In genomic region chr5:30108233-30108632, GRCm38 (mm10) we compare ENCODE assay signal across 16 mouse cellular contexts. TPM values are rescaled to one million over a fixed set of nuclear protein-coding genes. Genes with fewer than 3 reads are reported as not detected.
DNase-seq lines count a peak whose midpoint lies in the region; ATAC-seq lines count a peak whose summit lies in the region.
"Had no signal": no experiment of that assay in that cellular context is flagged by ENCODE, and none has a peak within 500 bp of the region (broad histone marks: within the 10 kb centered on the region; RNA-seq: fewer than 3 reads in every experiment).

No protein-coding gene starts in this region.

- H3K27me3 ChIP-seq in heart, embryonic 10.5 days (ENCODE audit: insufficient read depth, poor library complexity, severe bottlenecking): peaks cover 100% of the 10 kb centered on the region
- peaks cover 11% of the 10 kb centered on the region for H3K27me3 ChIP-seq in forebrain, embryonic 11.5 days (ENCODE audit: control insufficient read depth, insufficient read depth, low read length)
- peaks cover 37% of the 10 kb centered on the region for H3K27me3 ChIP-seq in hindbrain, embryonic 12.5 days
- H3K27me3 ChIP-seq in midbrain, embryonic 15.5 days (replicated peaks): no peaks in the 10 kb centered on the region

- peak; percentile 71 for DNase-seq in heart, embryonic 10.5 days (ENCODE audit: low spot score)
- DNase-seq in heart, postnatal 25 days (ENCODE audit: low spot score): no peak
- DNase-seq in forebrain, embryonic 11.5 days (ENCODE audit: low spot score): peak; percentile 45
- no peak for DNase-seq in kidney, adult 8-10 months
- DNase-seq in thymus, postnatal 25 days: no peak
- no peak for DNase-seq in lung, postnatal 36 days
- DNase-seq: cerebellum, adult 9-10 months; gastrocnemius, postnatal 10 days had no signal

- peaks cover 49% of the 10 kb centered on the region for H3K4me1 ChIP-seq in heart, embryonic 10.5 days
- H3K4me1 ChIP-seq in forebrain, embryonic 11.5 days (replicated peaks; ENCODE audit: control insufficient read depth, insufficient read depth, low read length): peaks cover 37% of the 10 kb centered on the region
- peaks cover 65% of the 10 kb centered on the region for H3K4me1 ChIP-seq in hindbrain, embryonic 12.5 days
- H3K4me1 ChIP-seq in midbrain, embryonic 15.5 days: peaks cover 65% of the 10 kb centered on the region

- no peak overlapping the region for H3K27ac ChIP-seq in heart, embryonic 10.5 days
- peak overlapping the region; percentile 8; the same call in 1 of the 2 replicates for H3K27ac ChIP-seq in forebrain, embryonic 11.5 days (ENCODE audit: low read depth, low read length)
- peak overlapping the region; percentile 88 for H3K27ac ChIP-seq in hindbrain, embryonic 12.5 days
- H3K27ac ChIP-seq in midbrain, embryonic 15.5 days: peak overlapping the region; percentile 43; the same call in 1 of the 2 replicates
- H3K27ac ChIP-seq: kidney, postnatal 0 days; liver, embryonic 14.5 days had no signal

- H3K9me3 ChIP-seq in heart, embryonic 10.5 days: no peaks in the 10 kb centered on the region
- H3K9me3 ChIP-seq in forebrain, embryonic 11.5 days (ENCODE audit: control insufficient read depth, low read length): no peaks in the 10 kb centered on the region
- H3K9me3 ChIP-seq in hindbrain, embryonic 12.5 days (replicated peaks): no peaks in the 10 kb centered on the region
- H3K9me3 ChIP-seq in midbrain, embryonic 15.5 days: no peaks in the 10 kb centered on the region
- H3K9me3 ChIP-seq: heart, embryonic 12.5 days had no signal

- no peak overlapping the region for H3K4me3 ChIP-seq in heart, embryonic 10.5 days
- no peak overlapping the region for H3K4me3 ChIP-seq in forebrain, embryonic 11.5 days (ENCODE audit: low read depth, low read length)
- peak overlapping the region; percentile 76; the same call in 1 of the 2 replicates for H3K4me3 ChIP-seq in hindbrain, embryonic 12.5 days
- H3K4me3 ChIP-seq in midbrain, embryonic 15.5 days: no peak overlapping the region
- H3K4me3 ChIP-seq: heart, embryonic 12.5 days had no signal

- intact Hi-C loops in heart, postnatal 25 days (cut with DNase I): no loop called here

- peak overlapping the region; percentile 99; the same call in 1 of the 2 replicates for H3K4me2 ChIP-seq in forebrain, embryonic 11.5 days (ENCODE audit: low read depth, low read length, severe bottlenecking)
- peak overlapping the region; percentile 78 for H3K4me2 ChIP-seq in hindbrain, embryonic 12.5 days (replicated peaks)
- H3K4me2 ChIP-seq in midbrain, embryonic 15.5 days: peak overlapping the region; percentile 99; the same call in 1 of the 2 replicates
- H3K4me2 ChIP-seq: heart, embryonic 12.5 days had no signal

- ATAC-seq in forebrain, embryonic 11.5 days (replicated peaks; ENCODE audit: low FRiP score): no peak
- no peak for ATAC-seq in hindbrain, embryonic 12.5 days (ENCODE audit: low FRiP score)
- ATAC-seq in midbrain, embryonic 15.5 days (replicated peaks): no peak

- WGBS in heart, embryonic 10.5 days: 56% methylated on average over 6 of the region's 6 CpGs
- WGBS in forebrain, embryonic 11.5 days: 63% methylated on average over 6 of the region's 6 CpGs
- WGBS in hindbrain, embryonic 12.5 days: 54% methylated on average over 6 of the region's 6 CpGs
- 56% methylated on average over 6 of the region's 6 CpGs for WGBS in midbrain, embryonic 15.5 days

- H3K9ac ChIP-seq in forebrain, embryonic 11.5 days (ENCODE audit: low read length): no peak overlapping the region; the same call in 1 of the 2 replicates
- H3K9ac ChIP-seq in hindbrain, embryonic 12.5 days: peak overlapping the region; percentile 47; the same call in 1 of the 2 replicates
- H3K9ac ChIP-seq in midbrain, embryonic 15.5 days: no peak overlapping the region
- H3K9ac ChIP-seq: heart, embryonic 12.5 days; liver, embryonic 14.5 days had no signal

- no peaks in the 10 kb centered on the region for H3K36me3 ChIP-seq in heart, embryonic 10.5 days
- no peaks in the 10 kb centered on the region for H3K36me3 ChIP-seq in forebrain, embryonic 11.5 days (ENCODE audit: control insufficient read depth, insufficient read depth, low read length)
- H3K36me3 ChIP-seq in hindbrain, embryonic 12.5 days: no peaks in the 10 kb centered on the region
- H3K36me3 ChIP-seq in midbrain, embryonic 15.5 days (replicated peaks): no peaks in the 10 kb centered on the region
- H3K36me3 ChIP-seq: heart, embryonic 12.5 days had no signal

RNA-seq across cellular contexts. Expression of gene 3110082J24Rik, which starts 2.3 kb away (rescaled TPM):
- polyA plus RNA-seq in heart, embryonic 10.5 days (2016; fragmentation: Nextera tagmentation; extraction: Ambion mirVana): 0.18 TPM in 1 of 2 replicates, not detected in the other
- total RNA-seq in heart, postnatal 25 days (2021): not detected
- 3.6 and 4.7 TPM in 2 replicates for polyA plus RNA-seq in forebrain, embryonic 11.5 days (2014; fragmentation: Nextera tagmentation; extraction: Ambion mirVana)
- polyA plus RNA-seq in hindbrain, embryonic 12.5 days (2016; fragmentation: Nextera tagmentation; extraction: Ambion mirVana): 4.7 and 6.8 TPM in 2 replicates
- polyA plus RNA-seq in midbrain, embryonic 15.5 days (2015; fragmentation: Nextera tagmentation; extraction: Ambion mirVana): 3.1 and 3.9 TPM in 2 replicates
- total RNA-seq: adrenal gland, adult 18-20 months; gastrocnemius, postnatal 10 days; hematopoietic stem cell, adult 5-6 weeks; monocyte, adult 5-6 weeks had no signal
- polyA plus RNA-seq: heart, embryonic 12.5 days; kidney, postnatal 0 days; liver, embryonic 14.5 days had no signal

RNA-seq across cellular contexts. Expression of gene Garem2, which starts 3.3 kb away (rescaled TPM):
- 0.27 and 0.39 TPM in 2 replicates for polyA plus RNA-seq in heart, embryonic 10.5 days (2016; fragmentation: Nextera tagmentation; extraction: Ambion mirVana)
- total RNA-seq in heart, postnatal 25 days (2021): under 1 TPM; 0.05 to 0.11 TPM
- polyA plus RNA-seq in forebrain, embryonic 11.5 days (2014; fragmentation: Nextera tagmentation; extraction: Ambion mirVana): 17.2 and 19.8 TPM in 2 replicates
- polyA plus RNA-seq in hindbrain, embryonic 12.5 days (2016; fragmentation: Nextera tagmentation; extraction: Ambion mirVana): 30.3 and 31.7 TPM in 2 replicates
- polyA plus RNA-seq in midbrain, embryonic 15.5 days (2015; fragmentation: Nextera tagmentation; extraction: Ambion mirVana): 10.4 and 13.6 TPM in 2 replicates
- total RNA-seq: adrenal gland, adult 18-20 months; hematopoietic stem cell, adult 5-6 weeks; monocyte, adult 5-6 weeks had no signal

RNA-seq across cellular contexts. Expression of gene Tyms, which starts 34.8 kb away (rescaled TPM):
- 184 and 286 TPM in 2 replicates for polyA plus RNA-seq in heart, embryonic 10.5 days (2016; fragmentation: Nextera tagmentation; extraction: Ambion mirVana)
- 1 to 10 TPM; 2.4 to 5.2 TPM for total RNA-seq in heart, postnatal 25 days (2021)
- 303 and 309 TPM in 2 replicates for polyA plus RNA-seq in forebrain, embryonic 11.5 days (2014; fragmentation: Nextera tagmentation; extraction: Ambion mirVana)
- 146 and 164 TPM in 2 replicates for polyA plus RNA-seq in hindbrain, embryonic 12.5 days (2016; fragmentation: Nextera tagmentation; extraction: Ambion mirVana)
- polyA plus RNA-seq in midbrain, embryonic 15.5 days (2015; fragmentation: Nextera tagmentation; extraction: Ambion mirVana): 37.8 and 45.6 TPM in 2 replicates

RNA-seq across cellular contexts. Expression of gene Hadha, which starts 46.7 kb away (rescaled TPM):
- polyA plus RNA-seq in heart, embryonic 10.5 days (2016; fragmentation: Nextera tagmentation; extraction: Ambion mirVana): 136 and 210 TPM in 2 replicates
- 1,000 to 10,000 TPM; 1,064 to 1,096 TPM for total RNA-seq in heart, postnatal 25 days (2021)
- polyA plus RNA-seq in forebrain, embryonic 11.5 days (2014; fragmentation: Nextera tagmentation; extraction: Ambion mirVana): 93.1 and 97.4 TPM in 2 replicates
- 106 and 108 TPM in 2 replicates for polyA plus RNA-seq in hindbrain, embryonic 12.5 days (2016; fragmentation: Nextera tagmentation; extraction: Ambion mirVana)
- 69.3 and 69.9 TPM in 2 replicates for polyA plus RNA-seq in midbrain, embryonic 15.5 days (2015; fragmentation: Nextera tagmentation; extraction: Ambion mirVana)

RNA-seq across cellular contexts. Expression of gene Hadhb, which starts 46.8 kb away (rescaled TPM):
- 207 and 288 TPM in 2 replicates for polyA plus RNA-seq in heart, embryonic 10.5 days (2016; fragmentation: Nextera tagmentation; extraction: Ambion mirVana)
- total RNA-seq in heart, postnatal 25 days (2021): 1,000 to 10,000 TPM; 1,651 to 1,795 TPM
- 105 and 108 TPM in 2 replicates for polyA plus RNA-seq in forebrain, embryonic 11.5 days (2014; fragmentation: Nextera tagmentation; extraction: Ambion mirVana)
- polyA plus RNA-seq in hindbrain, embryonic 12.5 days (2016; fragmentation: Nextera tagmentation; extraction: Ambion mirVana): 84.8 and 87.7 TPM in 2 replicates
- 49.6 and 55.7 TPM in 2 replicates for polyA plus RNA-seq in midbrain, embryonic 15.5 days (2015; fragmentation: Nextera tagmentation; extraction: Ambion mirVana)

Comparison
In these comparisons a context has a peak if more than half of its experiments do, and no peak if none do; other contexts are left out.
1. DNase-seq: peak in heart, embryonic 10.5 days (single experiment) and forebrain, embryonic 11.5 days (single experiment); none in heart, postnatal 25 days (single experiment), kidney, adult 8-10 months (0 of 2), thymus, postnatal 25 days (single experiment) and lung, postnatal 36 days (single experiment).
2. Peak in every context shown above with its lines, with median percentiles within 50 percentile points of each other: H3K4me2 ChIP-seq.